Mouse (Mus musculus) E14TG2a.4 (cell line): ENCODE data around the gene Piwil4.

Experiments used
- CTCF ChIP-seq: conservative IDR thresholded peaks from 2 replicates; pipeline ENCODE4 v1.5.1; 2014; ENCODE audit warnings: low read length
- POU5F1 ChIP-seq: IDR thresholded peaks from 2 replicates; pipeline ENCODE4 v1.6.1; 2014; ENCODE audit warnings: low read length, borderline replicate concordance

GRCm38 (mm10) chr9:14682741-14683140, 57.8 kb downstream of the Piwil4 start:
- no peak for TF ChIP-seq CTCF
- no peak for TF ChIP-seq POU5F1
